Mouse (Mus musculus) urinary bladder, postnatal 10 days (tissue): ENCODE data around the gene Hacd2.

Experiments used
- DNase-seq: peaks from one replicate; pipeline ENCODE4 v3.0.0; 2022; ENCODE audit warnings: low spot score

Gene Hacd2

DNA sequence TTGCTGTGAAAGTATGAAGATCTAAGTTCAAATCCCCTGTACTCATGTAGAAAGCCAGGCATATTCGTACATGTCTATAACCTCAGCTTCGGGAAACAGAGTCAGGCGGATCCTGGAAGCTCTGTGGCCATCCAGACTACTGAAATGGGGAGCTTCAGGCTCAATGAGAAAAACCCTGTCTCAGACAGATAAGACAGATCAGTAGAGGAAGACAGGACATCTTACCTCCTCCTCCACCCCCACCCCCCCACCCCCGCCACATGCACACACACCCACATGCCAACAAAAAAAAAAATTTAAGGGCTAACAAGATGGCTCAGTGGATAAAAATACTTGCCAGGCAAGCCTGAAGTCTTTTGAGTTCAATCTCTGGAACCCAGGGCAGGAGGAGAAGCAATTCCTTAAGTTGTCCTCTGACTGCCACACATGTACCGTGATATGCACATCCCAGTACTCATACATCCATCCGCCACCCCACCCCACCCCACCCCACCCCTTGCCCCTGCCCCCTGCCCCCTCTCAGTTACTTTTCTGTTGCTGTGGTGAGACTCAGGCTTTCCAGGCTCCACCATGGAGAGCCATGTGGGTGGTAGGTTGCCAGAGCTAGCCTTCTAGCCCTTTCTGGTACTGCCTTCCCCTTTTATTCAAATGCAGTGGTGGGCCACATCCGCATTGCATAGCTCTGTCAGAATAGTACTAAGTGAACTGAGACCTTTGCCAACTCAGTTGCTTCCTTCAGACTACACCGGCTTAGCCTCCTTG lies 32.4 kb downstream of the Hacd2 start:
- no peak for DNase-seq

DNA sequence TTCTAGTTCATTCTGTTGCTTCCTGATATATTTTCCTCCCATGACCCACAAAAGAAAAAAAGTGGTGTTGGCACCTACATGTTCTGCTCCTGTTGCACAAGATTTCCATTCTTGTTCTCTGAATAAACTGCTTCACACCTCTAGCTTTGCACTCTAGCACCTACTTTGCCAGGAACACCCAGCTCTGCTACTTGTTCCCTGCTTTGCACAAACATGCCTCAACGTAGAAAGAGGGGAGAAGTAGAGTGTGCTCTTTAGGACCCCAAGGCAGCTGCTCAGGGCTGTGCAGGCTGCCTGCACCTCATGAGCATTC lies 32.9 kb downstream of the Hacd2 start:
- DNase-seq, result no peak

DNA sequence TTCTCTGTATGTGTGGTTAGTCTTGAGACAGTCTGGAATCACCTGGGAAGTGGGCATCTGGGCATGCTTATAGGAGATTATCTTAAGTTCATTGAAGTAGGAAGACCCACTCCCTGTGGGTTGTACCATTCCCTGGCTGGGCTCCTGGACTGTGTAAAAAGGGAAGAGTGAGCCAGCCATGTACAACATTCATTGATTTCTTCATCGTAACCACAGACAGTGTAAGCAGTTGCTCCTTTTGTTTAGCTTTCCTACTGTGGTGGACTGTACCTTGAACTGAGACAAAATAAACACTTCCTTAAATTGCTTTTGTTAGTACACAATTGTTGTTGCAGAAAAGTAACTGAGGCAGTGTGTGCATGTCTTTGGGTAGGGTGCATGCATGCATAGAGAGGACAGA lies 33.6 kb downstream of the Hacd2 start:
- no peak for DNase-seq

DNA sequence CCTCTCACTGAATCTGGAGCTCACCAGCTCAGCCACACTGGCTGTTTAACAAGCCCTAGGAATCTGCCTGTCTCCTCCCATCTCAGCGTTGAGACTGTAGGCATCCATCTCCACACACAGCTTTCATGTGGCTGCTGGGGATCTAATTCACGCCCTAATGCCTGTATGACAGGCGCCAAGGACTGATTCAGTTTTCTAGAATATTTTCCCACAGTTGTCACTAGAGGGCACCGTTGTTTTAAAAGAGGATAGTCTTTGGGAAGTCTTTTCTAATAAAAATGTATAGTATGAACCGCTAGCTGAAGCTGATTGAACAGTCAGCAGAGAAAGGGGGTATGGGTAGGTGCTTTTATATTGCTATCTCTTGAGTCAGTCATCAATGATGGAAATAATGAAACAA lies 34.1 kb downstream of the Hacd2 start:
- DNase-seq, result no peak

DNA sequence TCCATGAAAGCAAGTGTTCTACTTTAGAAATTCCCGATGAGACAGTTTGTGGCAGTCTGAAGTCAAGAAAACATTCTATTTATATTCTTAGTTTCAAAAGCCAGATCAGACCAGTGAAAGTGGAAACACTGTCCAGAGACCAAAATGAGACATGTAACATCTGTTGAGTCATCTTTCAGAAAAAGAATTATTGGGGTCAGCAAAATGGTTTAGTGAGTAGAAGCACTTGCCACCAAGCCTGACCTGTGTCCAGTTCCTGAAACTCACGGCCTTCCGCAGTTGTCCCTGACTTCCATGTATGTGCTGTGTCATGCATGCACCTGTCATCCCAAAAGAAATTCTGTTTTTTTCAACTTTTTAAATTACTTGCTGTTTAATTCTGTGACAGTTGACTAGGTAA lies 34.6 kb downstream of the Hacd2 start:
- no peak for DNase-seq

DNA sequence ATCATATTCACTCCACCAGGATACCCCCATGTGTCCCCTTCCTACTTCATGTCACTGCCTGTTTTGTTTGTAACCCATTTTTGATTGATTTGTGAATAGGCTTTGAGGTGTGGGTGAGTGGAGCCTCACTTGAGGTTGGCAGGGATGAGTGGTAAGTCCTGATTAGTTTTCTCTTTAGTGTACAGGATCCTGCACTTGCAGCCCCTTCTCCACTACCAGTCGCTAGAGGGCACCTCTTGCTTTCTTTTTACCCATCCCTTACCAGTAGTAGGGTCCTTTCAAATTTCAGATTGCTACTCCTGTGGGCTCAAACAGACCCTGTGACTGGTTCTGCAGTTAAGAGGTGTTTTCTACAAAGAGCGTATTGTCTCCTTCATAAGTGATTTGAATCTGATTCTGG lies 38.8 kb downstream of the Hacd2 start:
- DNase-seq, result no peak

DNA sequence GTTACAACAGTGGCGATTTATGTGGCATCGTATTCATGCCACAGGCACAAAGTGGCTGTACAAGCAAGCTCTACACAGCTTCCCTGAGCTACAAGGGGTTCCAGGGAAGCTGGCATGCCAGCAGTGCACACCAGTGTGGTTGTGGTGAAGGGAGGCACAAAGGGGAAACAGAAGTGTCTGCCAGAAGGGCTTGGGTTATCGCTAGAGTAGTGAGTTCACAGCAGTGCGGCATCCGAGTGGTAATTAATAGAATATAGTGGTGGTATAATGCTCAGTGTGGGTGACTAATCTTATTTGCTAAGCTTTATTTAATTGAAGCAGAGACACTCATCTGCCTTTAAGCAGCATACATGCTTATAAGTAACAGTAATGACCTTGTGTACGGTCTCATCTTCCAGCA lies 43.5 kb downstream of the Hacd2 start:
- no peak for DNase-seq

DNA sequence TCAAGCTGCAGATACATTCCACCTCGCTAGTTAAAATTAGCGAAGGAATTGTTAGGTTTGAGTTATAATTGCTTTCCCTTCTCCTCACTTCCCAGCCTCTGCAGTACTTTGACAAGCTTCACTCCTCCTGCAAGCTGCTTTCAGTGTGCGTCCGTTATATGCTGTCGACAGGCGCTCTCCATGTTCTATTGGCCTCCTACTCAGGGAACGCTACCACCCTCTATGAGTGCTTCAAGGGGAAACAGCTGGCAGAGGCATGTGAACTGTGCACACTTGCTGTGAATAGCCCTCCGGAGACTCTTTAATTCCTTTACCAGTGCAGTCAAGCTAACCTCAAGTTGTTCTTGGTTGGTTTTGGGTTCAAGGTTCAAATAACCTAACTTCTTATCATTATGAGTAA lies 44.9 kb downstream of the Hacd2 start:
- DNase-seq, result no peak

DNA sequence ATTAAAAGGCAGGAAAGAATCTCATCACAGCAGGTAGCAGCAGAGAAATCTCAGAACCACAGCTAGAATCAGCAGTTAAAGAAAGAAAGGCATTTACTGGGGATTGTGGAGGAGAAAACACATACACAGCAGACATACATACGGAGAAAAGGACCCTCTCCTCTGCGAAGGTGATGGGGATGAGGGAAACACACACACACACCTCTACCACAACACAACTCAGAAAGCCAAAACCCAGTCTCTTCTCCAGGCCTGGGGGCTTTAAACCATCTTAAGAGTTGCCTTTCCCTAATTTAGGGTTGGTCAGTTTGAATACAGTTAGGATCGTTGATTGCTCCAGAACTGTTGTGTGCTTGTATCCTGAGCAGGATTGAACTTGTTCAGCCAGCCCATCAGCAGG lies 45.4 kb downstream of the Hacd2 start:
- DNase-seq, result no peak

DNA sequence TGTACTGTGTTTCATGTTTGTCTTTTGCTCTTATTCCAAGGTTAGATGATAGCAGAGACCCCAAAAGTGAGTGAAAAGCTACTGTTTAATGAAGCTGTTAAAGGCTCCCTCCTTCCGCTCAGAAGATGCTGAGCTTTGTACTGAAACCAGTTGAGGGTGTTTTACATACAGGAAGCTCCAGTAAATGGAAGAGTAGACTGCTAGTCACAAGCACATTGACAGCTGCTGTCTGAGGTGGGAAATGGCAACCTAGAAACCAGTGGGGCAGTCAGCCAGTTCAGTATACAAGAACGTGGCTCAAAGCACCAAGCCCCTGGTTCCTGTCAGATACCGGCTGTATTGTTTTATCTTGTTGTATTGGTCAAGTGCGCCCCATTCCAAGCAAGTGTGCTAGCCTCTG lies 46.7 kb downstream of the Hacd2 start:
- no peak for DNase-seq

DNA sequence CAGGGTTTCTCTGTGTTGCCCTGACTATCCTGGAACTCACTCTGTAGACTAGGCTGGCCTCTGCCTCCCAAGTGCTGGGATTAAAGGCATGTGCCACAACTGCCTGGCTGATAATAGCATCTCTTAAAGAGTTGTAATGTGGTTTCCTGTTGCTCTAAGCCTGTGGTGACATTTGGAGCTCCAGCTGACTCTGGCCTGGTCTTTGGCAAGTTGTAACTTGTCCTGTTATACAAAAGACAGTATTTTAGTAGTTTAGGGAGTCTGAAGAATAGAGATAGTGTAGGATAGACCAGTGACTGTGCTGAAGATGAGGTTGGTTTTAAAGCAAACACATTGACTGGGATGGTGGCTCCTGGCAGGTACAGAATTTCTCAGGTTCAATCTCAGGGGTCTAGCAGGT lies 52.2 kb downstream of the Hacd2 start:
- no peak for DNase-seq

DNA sequence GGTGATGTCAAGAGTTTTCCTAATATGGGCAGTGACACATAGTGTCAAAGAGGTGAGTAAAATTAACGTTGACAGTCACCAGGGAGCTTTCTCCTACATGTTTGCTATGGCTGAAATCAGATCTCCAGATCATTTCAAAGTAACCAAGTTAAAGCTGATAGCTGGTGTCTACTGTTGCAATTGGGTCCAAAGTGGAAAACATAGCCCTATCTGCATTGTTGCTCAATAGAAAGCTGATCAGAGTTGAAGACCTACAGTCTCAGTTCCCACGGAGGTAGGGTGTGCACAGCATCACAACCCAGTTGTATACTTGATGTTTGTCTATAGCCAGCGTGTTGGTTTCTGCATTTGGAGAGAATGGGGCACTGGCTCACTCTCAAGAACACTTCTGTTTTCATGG lies 53.4 kb downstream of the Hacd2 start:
- DNase-seq, result no peak

DNA sequence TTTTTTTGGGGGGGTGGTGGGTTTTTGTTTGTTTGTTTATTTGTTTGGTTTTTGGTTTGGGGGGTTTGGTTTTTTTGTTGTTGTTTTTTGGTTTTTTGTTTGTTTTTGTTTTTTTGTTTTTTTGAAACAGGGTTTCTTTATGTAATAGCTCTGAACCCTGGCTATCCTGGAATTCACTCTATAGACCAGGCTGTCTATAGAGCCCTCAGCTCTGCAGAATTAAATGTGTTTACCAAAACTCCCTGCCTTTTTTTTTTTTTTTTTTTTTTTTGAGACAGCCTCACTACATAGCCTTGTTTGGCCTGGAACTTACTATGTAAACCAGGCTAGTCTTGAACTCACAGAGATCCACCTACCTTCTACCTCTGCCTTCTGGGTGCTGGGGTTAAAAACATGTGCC lies 71.3 kb downstream of the Hacd2 start:
- DNase-seq, result no peak

DNA sequence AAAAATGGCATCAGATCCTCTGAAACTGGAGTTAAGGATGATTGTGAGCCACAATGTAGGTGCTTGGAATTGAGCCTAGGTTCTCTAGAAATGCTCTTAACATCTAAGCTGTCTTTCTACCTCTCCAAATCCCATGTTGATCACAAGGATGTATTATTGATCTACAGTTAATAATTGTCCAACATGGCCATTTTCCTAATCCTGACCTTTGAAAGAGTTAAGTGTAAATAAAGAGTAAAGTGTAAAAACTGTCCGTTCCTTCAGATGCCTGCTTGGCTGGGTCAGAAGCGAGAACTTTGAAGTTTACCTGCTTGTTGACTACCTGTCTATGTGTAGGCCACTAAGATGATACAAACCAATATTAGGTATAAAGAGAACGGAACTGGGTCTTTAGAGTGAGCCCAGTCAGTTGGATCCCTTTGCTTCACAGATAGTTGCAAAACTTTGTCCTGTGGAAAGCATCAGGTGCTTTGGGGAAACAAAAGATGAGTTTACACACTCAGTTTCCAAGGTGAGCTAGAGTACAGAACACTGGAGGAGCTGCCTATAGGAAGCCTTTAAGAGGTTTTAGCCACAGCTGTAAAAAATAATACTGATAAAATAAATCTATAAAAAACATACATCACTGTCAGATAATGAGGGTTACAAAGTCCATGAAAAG lies 75.8 kb downstream of the Hacd2 start:
- DNase-seq, result no peak

DNA sequence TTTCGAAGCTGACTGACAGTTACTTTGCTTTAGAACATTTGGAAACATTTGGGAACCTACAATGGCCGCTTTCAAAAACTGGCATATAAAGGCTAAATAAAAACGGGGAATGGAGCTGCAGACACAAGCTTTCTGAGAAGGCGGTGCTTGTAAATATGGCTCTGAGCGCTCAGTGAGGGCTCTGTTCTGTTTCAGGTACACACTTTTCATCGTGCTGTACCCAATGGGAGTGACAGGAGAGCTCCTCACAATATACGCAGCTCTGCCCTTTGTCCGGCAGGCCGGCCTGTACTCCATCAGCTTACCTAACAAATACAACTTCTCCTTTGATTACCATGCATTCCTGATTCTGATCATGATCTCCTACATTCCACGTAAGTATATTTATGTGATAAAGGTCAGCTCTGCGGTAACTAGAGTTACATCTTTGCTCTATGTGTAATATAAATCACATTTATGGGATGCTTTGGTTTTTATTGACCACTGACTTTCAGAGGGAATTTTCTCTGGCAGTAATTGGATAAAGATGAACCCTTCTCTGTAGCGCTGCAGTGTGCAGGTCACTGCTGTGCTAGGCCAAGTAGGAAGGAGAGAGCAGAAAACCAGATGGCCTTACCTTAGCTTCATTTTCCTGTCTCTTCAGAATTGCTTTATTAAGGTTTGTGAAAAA lies 79.7 kb downstream of the Hacd2 start:
- no peak for DNase-seq

DNA sequence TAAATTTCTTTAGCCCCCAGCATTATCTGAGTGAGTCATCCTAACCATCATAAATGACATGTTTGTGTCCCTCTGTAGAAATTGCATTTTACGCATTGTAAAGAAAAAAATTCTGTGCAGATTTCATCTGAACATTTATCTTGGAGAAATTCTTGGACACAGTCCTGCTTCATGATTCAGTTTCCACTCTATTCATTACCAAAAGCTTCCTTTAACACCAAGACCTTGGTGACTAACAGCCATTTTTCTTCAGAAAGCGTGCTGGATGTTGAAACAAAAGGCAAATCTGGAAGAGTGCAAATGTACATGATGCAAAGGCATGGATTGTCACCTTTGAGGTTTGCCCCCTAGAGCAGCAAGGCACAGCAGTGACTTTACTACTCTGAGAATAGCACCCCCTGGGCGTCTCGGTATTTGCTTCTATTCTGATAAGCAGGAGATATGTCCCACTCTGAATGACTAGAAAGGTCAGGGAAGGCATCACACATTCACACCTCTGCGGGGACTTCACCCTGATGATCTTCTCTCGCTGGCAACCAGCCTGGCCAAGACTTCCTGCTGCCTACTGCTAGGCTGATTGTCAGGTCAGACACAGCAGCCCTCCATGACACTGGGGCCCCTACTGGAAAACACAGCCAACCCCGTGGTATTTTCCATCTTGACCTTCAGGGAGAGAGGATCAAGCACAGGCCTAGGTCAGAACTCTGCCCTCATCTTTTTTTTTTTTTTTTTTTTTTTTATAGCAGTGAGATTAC lies 80.8 kb downstream of the Hacd2 start:
- no peak for DNase-seq

DNA sequence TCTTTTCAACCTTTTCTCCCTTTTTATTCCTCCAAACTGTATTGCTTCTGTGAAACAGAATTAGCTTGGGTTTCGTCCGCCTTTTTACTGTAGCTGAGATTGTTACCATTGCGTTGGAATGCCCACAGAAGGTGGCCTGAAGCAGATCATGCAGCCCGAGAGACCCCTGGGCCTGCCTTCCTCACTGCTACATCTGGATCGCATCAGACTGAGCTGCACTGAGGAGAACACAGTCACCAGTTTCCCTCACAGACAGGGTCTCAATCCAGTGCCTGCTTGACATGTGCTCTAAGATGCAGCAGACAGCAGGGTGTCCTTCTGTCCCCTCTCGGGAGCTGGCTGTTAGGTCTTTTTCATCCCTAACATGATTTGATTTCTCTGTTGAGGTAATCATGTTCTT lies 85.8 kb downstream of the Hacd2 start:
- no peak for DNase-seq

DNA sequence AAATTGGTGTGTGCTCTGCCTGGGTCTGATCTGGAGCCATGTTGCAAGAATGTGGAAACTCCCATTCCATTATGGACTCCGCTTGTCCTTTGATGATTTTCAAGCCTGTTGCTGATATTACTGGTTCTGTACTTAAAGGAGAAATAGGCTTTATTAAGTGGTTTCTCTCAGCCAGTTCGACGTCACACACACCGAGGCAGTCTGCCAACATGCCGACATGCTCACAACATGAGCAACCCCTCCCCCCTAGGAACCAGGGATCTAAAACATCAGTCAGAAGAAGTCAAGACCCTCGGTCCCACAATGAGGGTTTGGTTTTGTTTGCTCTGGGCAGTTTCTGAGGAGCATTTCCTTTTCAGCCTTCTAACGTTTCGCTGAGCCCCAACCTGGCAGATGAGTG lies 86.9 kb downstream of the Hacd2 start:
- no peak for DNase-seq

DNA sequence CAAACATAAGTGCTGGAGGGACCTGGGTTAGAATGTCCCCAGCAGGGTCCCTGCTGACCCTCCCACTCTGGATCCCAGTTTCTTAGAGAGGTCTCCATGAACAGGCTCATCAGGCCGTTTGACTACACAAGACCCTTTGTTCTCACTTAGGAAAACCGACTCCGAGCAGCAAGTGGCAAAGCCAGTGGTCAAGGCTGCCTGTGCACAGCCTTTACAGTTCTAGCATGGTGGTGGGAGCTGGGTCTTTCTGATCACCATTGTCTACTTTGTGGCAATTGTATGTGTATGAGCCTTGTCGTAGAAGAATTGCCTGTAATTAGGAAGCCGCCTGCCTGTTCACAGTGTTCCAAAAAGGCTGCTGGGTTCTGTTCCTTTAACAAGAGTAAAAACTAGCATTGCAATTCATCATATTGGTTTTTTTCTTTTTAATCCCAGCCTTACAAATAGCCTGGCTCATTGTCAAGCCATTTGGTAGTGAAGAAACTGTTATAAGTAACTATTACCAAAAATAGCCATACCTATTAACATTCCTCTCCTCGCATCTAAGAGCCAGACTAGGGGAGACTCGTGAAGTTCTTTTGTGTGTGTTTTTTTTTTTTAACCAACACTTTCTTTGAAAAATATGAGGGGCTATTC lies 87.5 kb downstream of the Hacd2 start:
- no peak for DNase-seq

DNA sequence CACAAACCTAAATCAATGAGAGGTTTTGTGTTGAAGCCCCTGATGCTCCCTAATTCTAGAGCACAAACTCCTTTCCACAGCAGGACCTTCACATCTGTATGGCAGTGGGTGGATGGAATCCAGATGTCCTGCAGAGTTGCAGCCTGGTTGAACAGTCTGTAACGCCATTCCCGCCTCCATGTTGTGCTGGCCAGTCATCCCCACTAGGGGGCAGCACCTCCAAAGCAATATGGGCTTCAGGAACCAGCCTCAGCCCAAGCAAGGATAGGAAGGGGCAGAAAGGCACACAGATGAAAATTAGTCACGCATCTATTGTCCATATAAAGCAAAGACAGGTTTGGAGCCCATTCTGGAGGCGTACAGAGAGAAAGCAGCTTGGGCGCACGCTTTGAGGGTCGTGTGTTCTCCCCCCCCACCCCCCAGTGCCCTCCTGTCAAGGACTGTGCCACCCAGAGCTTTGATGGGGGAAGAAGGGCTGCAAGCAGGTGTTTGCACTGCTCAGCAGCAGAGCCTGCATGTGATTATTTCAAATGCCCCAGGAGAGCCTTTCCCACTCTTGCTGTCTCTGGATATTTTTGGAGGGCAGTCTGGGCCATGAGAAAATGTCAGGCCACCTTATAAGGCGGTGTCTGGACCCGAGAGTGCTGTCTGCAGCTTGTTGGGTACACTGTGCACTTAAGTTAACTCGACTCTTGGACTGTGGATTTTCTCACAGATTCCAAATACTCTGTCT lies 88.3 kb downstream of the Hacd2 start:
- peak; percentile 57 for DNase-seq

DNA sequence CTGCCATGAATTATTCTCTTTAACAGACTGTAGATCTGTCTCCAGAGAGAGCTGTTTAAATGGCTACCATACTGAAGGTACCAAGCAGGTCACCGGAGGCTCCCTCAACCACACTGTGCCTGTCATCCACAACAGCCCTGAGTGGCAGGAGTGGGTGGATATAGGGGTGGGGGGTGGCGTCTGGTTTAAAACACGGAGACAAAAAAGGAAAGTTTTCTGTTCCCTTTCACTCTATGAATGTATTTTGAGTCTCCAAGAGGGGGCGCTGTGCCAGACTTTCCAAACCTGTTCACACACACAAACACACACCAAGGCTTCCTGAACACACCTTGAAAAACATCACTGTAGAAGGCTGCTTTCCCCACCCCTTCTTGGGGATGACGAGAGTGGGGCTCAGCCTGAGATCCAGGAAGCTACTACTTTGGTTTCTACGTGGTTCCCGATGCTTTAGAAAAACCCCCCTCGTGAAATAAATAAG lies 89.0 kb downstream of the Hacd2 start:
- no peak for DNase-seq

DNA sequence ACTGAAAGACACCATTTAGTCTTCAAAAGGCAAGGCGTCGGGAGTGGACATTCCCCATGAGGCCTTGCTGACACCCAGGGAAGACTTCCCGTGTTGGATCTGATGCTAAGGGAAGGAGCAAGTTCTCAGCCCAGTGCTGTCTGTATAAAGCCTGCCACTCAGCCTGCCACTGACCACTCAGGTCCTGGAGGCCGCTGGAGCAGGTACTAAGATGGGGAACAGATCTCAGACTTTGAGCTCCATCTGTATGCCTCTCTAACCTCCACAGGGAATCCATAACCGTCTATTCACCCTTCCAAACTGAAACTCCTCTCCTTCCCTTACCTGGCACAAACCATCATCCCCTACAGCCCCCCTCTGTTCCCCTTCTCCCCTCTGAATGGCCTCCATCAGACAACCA lies 91.3 kb downstream of the Hacd2 start:
- no peak for DNase-seq
